Mouse (Mus musculus) brain, embryonic 14.5 days (tissue): ENCODE measurements around the gene Myrfl.

ENCODE experiments used
- CTCF ChIP-seq: fragments of 200-500 bp; IDR thresholded peaks from 2 replicates; pipeline ENCODE4 v1.5.1; 2012; ENCODE audit warnings: inconsistent platforms, mild to moderate bottlenecking, moderate library complexity, borderline replicate concordance; ENCODE audit not compliant: insufficient read depth, insufficient read length; ENCODE audit errors: extremely low read depth
- POLR2A ChIP-seq: fragments of 200-500 bp; IDR thresholded peaks from 2 replicates; pipeline ENCODE4 v1.6.1; 2012; ENCODE audit warnings: mild to moderate bottlenecking, inconsistent platforms, borderline replicate concordance; ENCODE audit not compliant: poor library complexity, insufficient read depth, insufficient read length, severe bottlenecking; ENCODE audit errors: extremely low read depth

- TF ChIP-seq POLR2A (no peak), CTCF (no peak)
These were observed 166.6 kb downstream of the Myrfl start for GRCm38 (mm10) chr10:116730033-116730652.
